Mouse (Mus musculus): ENCODE measurements around the gene Glis2.

Glis2 gene

DNA sequence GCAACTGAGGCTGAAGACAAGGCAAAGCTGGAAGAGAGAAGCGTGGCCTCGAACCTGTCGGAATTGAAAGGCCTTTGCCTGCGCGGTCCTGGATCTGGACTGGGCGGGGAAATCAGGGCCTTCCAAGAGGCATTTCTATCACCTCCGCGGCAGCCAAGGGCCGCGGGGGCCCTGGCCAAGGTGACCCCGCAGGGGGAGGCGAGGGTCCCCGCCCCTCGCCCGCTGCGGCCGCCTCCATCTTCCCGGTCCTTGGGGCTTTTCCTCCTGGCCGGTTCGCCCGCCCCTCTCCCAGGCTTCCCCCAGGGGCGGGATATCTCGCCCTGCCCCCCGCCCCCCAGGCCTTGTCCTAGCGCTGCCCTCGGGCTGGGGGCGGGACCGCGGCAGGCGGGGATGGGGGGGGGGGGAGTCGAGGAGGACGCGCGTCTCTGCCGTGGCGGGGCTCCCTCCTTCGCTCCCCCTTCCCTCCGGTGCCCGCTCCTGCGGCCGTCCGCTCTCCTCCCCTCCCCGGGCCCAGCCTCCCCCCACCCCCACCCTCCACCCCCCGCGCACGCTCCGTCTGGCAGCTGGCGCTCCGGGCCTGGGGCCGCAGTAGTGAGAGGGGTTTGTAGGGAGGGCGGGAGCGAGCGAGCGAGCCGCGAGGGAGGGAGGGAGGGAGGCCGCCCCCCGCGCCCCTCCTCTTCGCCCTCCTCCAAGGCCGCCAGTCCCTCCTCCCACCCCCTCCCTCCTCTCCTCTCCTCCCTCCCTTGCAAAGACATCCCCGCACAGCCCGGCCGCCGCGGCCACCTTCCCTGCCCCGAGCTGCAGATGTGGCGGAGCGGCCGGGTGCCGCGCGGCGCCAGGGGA, at the start of gene Glis2:
Gene Glis2, plus strand, starts transcription at position 743 of the 843 bp plus-strand sequence.
- in situ Hi-C loops (cut with MboI; ENCODE audit: low sequenced_read_pairs), result no loop called here

DNA sequence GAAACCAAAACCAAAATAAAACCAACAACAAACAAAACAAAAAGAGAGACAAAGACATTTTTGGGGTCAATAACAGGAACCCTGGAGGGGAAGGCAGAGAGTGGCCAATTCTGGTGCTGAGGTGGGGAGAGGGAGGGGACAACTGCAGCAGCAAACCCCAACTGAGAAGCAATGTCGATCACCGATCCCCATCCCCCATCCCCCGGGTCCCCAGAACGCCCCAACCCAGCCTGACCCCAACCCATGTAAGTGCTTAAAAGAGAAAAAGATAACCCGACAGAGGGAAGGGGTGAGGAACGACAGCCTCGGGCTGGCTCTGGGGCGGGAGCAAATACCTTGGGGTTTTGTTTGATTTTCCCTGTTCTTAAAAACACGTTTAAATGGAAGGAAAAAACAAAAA, 49.7 kb upstream of the Glis2 start:
- in situ Hi-C loops (cut with MboI; ENCODE audit: low sequenced_read_pairs), result loop anchor here (10.0 kb wide), 2 partner anchors 50 to 240 kb away; no protein-coding TSS in a partner anchor

DNA sequence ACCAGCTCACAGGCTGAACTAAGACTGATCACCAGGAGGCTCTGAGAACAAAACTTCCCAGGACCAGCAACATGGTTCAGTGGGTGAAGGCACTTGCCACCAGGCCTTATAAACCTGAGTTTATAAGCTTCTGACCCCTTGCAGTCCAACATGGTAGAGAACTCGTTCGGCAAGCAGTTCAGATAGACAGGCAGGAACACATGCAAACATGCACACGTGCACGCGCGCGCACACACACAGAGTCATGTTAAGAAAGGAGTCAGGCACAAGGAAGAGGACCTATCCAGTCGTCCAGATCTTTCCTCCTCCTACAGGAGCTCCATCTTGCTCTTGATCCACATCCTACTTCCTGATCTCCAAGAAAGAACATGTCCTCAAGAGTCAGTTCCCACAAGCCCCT, 47.7 kb upstream of the Glis2 start:
- in situ Hi-C loops (cut with MboI; ENCODE audit: low sequenced_read_pairs), result loop anchor here (10.0 kb wide), 2 partner anchors 52 to 242 kb away; no protein-coding TSS in a partner anchor

DNA sequence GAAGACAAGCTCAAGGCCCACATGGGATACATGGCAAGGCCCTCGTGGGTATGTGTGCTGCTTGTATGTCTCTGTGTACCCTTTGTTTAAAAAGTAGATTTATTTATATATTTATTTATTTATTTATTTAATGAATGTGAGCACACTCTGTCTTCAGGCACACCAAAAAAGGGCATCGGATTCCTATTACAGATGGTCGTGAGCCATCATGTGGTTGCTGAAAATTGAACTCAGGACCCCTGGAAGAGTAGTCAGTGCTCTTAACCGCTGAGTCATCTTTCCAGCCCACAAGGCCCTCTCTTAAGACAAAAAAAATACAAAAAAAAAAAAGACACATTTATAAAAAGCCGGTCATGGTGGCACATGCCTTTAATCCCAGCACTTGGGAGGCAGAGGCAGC, 46.9 kb upstream of the Glis2 start:
- in situ Hi-C loops (cut with MboI; ENCODE audit: low sequenced_read_pairs), result loop anchor here (10.0 kb wide), 2 partner anchors 53 to 243 kb away; no protein-coding TSS in a partner anchor

DNA sequence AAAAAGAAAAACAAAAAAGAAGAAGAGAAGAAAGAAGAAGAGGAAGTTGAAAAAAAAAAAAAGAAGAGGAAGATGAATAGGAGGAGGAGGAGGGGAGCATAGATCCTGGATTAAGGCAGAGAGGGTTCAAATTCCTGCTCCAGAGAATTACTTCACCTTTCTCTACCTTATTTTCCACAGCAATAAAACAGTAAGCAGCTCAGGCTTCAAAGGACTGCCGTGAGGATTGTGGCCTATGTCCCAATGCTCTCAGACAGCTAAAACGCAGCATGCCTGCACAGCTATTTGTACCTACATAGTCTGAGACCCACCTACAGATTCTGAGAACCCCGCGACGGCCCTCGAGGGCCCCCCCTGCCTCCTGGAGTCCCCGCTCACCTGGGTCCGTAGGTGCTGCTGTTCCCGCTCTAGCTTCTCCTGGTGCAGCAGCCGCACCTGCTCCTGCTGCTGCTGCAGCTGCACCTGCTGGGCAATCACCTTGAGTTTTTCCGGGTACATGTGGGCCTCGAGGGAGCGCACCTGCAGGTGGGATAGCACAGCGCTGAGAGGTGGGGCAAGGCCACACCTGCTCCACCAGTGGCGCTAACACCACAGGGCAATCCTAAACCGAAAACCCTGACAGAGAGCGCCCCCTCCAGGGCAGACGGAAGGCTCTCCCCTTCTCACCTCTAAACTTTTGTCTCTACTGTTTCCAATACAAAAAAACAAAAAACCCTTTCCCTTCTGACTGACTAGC, 45.4 kb upstream of the Glis2 start:
- in situ Hi-C loops (cut with MboI; ENCODE audit: low sequenced_read_pairs), result loop anchor here (10.0 kb wide), 2 partner anchors 54 to 244 kb away; no protein-coding TSS in a partner anchor

DNA sequence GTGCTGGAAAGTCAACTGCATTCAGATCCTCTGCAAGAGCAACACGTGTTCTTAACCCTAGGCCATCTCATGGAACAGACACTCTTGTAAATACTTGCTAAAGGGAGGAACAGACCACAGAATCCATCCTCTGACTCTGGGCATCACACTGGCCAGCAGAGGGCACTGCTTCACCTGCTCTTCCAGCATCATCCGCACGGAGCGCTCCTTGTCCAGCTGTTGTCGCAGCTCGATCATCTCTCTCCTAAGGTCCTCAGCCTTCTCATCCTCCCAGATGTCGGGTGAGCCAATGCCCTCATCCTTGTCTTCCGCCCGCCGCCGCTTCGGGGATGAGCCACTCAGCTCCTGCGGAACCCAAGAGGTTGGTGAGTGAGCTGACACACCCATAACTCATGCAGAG, 43.5 kb upstream of the Glis2 start:
- in situ Hi-C loops (cut with MboI; ENCODE audit: low sequenced_read_pairs), result no loop called here

DNA sequence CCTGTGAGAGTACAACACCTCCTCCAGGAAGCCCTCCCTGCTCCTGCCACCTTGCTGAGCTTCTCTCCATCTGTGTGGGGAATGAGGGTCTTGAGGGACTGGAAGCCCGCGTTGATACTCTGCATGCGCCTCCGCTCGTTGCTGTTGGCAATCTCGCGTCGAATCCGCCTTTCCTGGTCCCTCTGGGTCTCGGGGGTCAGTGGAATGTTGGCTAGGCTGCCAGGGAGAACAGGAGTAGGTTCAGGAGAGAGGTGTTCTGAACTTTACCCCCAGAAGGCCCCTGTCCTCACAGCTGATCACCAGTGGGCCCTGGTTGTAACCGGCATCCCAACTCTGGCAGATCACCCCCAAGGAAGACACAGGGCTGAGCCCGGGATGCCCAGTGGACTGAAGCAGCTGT, 42.6 kb upstream of the Glis2 start:
- in situ Hi-C loops (cut with MboI; ENCODE audit: low sequenced_read_pairs), result no loop called here

DNA sequence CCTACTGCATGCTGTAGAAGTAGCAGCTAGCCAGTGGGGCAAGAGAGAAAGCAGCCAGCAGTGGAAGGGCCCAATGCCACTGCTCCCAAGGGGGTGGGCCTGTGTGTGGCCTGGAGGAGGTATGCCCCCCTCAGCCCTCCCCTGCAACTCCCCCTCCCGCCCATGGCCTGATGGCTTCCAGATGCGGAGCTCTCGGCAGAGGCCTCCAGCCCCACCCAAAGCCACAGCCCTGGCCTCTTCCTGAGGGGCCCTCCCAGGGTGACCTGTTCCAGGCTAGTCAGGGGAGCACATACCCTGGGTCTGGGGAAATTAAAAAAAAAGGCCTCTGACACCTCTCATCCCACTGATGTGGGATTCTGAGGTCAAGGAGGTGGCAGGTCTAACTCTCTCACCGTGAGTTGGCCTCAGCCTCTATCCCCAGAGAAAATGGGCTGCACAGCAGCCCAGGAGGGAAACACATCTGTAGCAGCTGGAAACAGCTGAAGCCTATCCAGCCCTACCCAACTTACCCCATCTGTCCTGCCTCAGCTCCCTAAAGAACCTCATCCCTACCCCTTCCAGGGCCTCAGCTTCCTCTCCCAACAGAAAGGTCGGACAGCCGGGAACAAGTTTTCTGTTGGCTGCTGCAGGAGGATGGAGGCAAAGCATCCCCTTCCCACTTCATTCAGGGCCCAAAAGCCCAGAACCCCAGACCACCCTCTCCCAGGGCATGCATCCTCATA, 41.5 kb upstream of the Glis2 start:
- in situ Hi-C loops (cut with MboI; ENCODE audit: low sequenced_read_pairs), result no loop called here

DNA sequence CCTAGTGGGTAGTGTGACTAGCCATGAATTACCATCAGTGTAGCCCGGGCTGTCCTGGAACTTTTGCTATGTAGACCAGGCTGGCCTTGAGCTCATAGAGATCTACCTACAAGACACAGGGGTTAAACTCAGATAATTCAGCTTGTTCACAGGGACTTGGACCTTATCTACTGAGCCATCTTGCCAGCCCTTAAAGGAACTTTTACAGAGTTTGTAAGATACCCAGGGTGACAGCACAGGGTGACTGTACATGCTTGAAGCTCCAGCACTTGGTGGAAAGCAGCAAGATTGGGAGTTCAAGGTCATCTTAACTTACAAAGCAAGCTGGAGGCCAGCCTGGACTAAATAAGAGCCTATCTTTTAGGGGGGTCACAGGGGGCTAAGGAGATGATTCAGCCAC, 39.0 kb upstream of the Glis2 start:
- in situ Hi-C loops (cut with MboI; ENCODE audit: low sequenced_read_pairs), result no loop called here

DNA sequence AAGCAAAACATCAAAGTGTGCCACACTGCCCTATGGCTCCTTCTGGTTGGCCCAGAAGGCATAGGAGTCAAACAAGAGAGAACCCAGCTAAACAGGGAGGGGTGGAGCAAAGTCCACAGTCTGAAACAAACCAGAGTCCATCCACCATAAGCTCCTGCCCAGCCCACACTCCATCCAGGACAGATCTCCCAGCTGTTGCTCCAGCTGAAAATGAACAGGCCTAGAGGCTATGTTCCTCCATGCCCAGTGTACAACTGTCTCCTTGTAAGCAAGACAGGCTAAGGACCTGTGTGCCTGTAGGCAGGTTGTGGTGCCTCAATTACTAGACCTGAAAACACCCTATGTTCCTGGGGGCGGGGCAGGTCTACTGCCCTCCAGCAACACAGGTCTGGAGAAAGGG, 37.4 kb upstream of the Glis2 start:
- in situ Hi-C loops (cut with MboI; ENCODE audit: low sequenced_read_pairs), result no loop called here

DNA sequence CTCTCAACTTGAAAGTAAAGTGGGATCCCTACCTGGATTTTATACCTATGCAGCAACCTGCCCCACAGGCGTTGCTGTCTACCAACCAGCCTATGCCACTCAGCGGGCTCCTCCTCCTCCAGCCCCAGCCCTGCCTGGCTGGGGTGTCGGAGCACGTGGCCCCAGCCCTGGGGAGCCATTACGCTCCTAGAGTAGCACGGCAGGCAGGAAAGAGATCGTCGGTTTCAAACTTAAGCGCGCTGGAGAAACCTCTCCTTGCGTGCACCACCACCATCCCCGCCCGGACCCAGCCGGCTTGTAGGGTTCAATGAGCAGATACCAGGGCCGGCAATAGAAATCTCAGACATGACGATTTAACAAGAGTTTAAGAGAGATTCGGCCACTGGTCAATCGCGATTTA, 36.6 kb upstream of the Glis2 start:
- in situ Hi-C loops (cut with MboI; ENCODE audit: low sequenced_read_pairs), result no loop called here

DNA sequence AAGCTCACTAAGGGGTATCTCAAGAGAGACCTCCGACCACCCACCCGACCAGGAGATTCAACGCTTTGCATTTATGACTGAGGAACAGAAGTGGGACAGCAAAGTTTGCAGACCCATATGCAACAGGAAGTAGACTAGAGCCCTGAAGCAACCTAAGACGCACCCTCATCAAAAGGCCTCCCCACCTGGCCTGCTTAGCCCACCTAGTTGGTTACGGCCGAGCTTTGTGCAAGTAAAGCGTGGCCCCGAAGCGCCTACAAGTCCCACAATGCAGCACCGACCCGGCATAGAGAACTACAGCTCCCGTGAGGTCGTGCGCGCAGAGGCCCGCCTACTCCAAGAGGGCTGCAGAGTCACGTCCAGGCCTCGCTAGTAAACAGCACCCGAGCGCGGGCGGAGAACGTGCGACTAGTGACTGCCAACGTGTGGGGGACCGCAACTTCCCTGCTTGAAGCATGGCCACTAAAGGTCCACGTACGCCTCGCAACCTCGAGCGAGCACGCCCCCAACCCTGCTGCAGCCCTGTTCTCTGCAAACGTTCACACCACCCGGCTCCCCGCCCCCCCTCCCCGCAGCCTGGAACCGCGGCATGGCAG, 36.0 kb upstream of the Glis2 start:
- in situ Hi-C loops (cut with MboI; ENCODE audit: low sequenced_read_pairs), result no loop called here

DNA sequence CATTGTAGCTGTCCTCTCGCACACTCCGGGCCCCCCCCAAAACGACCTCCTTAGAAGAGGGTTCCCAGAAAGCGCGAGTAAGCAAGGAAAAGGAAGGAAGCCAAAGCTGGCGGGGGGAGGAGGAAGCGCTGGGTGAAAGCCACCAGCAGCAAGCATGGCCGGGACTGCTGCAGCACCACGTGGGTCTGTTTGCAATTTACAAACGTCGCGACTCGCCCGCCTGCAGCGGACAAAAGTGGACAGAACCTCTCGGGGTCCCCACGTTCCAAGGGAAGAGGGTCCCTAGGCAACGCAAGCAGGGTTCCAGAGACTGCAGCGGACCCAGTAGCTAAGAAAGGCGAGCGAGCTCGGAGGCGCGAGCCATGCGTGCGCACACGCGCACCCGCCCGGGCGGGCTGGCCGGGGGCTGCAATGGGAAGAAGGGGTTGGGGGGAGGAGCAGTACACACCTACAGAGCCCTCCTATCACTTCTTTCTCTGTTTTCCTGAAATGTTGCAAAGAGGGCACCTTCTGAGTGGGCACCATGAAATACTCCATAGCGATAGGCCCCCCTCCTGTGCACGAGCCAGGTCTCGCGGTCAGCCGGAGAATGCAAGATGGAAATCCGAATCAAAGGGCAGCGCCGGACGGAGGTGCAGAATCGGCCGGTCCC, 35.4 kb upstream of the Glis2 start:
- in situ Hi-C loops (cut with MboI; ENCODE audit: low sequenced_read_pairs), result no loop called here

DNA sequence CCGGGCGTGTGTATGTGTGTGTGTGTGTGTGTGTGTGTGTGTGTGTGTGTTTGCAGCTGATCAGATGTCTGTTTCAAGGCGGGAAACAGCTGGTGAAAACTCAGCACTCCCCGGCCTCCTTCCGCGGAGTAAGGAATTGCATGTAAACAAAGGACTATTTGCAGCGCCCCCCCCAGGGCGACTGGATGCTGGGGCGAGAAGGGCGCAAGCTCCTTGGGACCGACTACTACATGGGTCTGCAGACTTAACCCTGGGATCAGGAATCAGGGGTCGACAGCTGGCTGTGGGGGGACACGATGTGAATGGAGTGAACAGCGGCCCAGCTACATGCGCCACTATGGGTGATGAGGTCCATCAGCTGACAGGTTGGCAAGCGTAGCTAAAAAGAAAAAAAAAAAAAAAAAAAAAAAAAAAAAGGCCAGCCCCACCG, 34.8 kb upstream of the Glis2 start, which contains the start of gene Tfap4:
Gene Tfap4, minus strand, starts transcription at position 140 of the 430 bp plus-strand sequence.
- in situ Hi-C loops (cut with MboI; ENCODE audit: low sequenced_read_pairs), result no loop called here

DNA sequence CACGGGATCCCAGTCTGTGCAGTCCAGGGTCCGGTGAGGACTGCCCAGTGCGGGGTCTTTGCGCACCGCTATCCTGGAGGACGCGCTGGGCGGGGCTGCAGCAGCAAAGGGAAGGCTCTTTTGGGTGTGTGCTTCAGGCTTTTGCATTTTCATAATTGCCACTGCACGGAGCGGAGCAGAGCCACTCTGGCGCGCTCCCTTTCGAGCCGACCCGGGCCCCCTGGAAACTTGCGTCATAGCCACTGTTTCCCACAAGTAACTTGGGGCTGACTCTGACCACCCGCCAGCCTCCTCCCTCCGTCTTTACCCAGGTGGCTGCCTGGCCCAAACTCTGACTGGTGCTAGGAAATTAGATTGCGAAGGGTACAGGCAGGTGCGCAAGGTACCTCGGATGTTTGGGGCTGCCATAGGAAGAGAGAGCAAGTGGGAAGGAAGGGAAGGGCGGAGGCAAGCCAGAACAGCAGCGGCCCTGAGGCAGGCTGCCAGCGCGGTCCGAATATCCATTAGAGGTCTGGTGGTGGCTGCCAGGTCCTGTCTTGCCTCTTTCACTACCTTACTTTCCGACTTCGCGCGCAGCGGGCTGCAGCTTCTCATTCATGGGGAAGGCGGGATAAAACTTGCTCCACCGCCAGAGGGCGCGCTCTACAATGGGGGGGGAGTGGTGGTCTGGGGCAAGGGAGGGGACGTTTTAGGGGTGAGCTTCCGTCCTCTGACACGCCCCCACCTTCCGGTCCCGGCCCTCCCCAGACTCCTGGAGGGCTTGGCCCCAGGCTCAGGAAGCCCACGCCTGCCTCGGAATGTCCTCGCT, 34.2 kb upstream of the Glis2 start:
- in situ Hi-C loops (cut with MboI; ENCODE audit: low sequenced_read_pairs), result no loop called here

DNA sequence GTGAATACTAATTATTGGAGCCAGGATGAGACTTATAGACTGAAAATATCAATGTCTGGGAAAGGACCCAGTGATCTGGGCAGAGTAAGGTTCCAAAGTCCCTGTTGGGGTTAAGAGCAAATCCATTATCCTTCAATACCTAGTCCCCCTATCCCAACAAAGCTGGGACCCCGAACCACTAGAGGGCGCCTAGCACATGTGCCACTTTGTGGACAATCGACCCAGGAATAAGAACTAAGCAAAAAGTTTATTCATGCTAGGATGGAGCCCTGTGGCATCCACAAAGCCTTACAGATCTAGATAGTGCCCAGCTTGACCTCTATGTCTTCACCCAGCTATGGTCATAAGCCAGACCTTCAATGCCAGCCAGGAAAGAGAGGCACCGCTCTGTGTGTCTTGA, 26.6 kb upstream of the Glis2 start:
- in situ Hi-C loops (cut with MboI; ENCODE audit: low sequenced_read_pairs), result loop anchor here (5.0 kb wide), 1 partner anchor 44 kb away; no protein-coding TSS in a partner anchor

DNA sequence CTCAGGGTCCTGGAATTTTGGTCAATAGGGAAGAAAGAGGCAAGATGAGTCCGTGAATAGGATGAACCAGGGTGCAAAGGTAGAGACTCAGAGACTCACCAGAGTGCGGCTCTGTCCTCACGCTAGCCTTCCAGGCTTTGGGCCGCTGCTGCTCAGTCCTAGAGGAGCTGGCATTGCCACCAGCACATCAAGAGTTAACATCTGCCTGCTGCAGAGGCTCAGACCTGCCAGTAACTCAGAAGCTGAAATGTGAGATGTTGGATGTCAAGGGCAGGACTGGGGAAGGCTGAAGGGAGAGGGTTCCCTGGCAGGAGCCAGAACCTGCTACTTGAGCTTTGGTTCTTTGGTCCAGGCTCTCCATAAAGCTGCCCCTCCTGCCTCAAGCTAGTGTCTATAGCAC, 23.8 kb upstream of the Glis2 start:
- in situ Hi-C loops (cut with MboI; ENCODE audit: low sequenced_read_pairs), result no loop called here

DNA sequence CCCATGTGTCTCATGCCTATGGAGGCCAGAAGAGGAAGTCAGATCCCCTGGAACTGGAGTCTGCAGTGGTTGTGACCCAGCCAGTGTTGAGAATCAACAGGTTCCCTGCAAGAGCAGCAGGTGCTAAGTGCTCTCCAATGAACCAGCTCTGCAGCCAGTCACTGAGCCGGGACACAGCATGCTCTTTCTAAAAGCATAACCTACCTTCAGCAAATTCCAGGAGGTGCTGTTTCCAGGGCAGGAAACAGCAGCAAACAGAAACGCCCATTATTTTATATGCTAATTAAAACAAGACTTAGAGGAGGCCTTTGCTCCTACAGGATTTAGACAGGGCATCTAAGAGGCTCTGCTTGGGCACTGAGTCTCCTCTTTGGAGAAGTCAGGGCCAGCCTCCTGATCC, 18.5 kb upstream of the Glis2 start:
- in situ Hi-C loops (cut with MboI; ENCODE audit: low sequenced_read_pairs), result no loop called here

DNA sequence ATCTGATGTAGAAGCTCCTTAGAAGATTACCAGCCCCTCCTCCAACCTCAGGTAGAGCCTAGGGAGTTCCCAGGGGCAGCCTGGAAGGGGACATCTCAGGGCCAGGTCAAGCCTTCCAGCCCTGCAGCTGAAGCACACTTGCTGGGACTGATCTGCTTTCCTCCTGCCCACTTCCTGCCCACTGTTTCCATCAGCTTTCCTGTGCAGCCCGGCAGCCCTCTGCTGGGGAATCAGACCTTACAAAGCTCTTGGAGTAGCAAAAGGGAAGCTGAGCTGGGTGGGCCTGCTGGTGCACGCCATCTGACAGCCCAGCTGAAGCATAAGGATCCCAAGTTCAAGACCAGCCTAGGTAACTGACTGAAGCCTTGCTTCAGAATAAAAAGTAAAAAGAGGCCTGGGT, 17.6 kb upstream of the Glis2 start:
- in situ Hi-C loops (cut with MboI; ENCODE audit: low sequenced_read_pairs), result no loop called here

All from CH12F3 (cell line).